Mouse (Mus musculus) embryonic facial prominence, embryonic 11.5 days (tissue): ENCODE data around the gene Ormdl2. TPM values are rescaled to one million over a fixed set of nuclear protein-coding genes. Genes with fewer than 3 reads are reported as not detected.

Experiments used
- ATAC-seq: fragments of 200-750 bp; cut with Nextera tagmentation; replicated peaks from 2 replicates; pipeline ENCODE4 v1.8.0; 2017; ENCODE audit warnings: low read depth; ENCODE audit not compliant: insufficient number of reproducible peaks, low FRiP score, low TSS enrichment
- DNase-seq: peaks from one replicate; pipeline ENCODE4 v3.0.0-alpha.2; 2015; ENCODE audit warnings: low spot score
- H3K27ac ChIP-seq: fragments of 300-500 bp; sonication (generic); replicated peaks from 2 replicates; pipeline ENCODE4 v1.5.1; 2014; ENCODE audit warnings: mild to moderate bottlenecking, low read depth, low read length, control low read depth
- H3K27me3 ChIP-seq: fragments of 300-500 bp; sonication (generic); 2 replicates; pipeline ENCODE4 v1.6.1; 2014; ENCODE audit warnings: mild to moderate bottlenecking, low read length, moderate library complexity, mixed read lengths; ENCODE audit not compliant: control insufficient read depth, insufficient read depth
- H3K36me3 ChIP-seq: fragments of 300-500 bp; sonication (generic); replicated peaks from 2 replicates; pipeline ENCODE4 v1.6.1; 2014; ENCODE audit warnings: low read depth, mild to moderate bottlenecking, low read length, moderate library complexity, mixed read lengths; ENCODE audit not compliant: control insufficient read depth, insufficient read depth
- H3K4me1 ChIP-seq: fragments of 300-500 bp; sonication (generic); 2 replicates; pipeline ENCODE4 v1.6.1; 2014; ENCODE audit warnings: low read length, mixed read lengths; ENCODE audit not compliant: control insufficient read depth, insufficient read depth
- H3K4me2 ChIP-seq: fragments of 300-500 bp; sonication (generic); 2 replicates; pipeline ENCODE4 v1.6.1; 2014; ENCODE audit warnings: low read depth, mild to moderate bottlenecking, control low read depth, low read length, moderate library complexity
- H3K4me3 ChIP-seq: fragments of 300-500 bp; sonication (generic); 2 replicates; pipeline ENCODE4 v1.5.1; 2014; ENCODE audit warnings: low read depth, low read length, control low read depth
- H3K9ac ChIP-seq: fragments of 300-500 bp; sonication (generic); replicated peaks from 2 replicates; pipeline ENCODE4 v1.6.1; 2014; ENCODE audit warnings: mild to moderate bottlenecking, control low read depth, low read length
- H3K9me3 ChIP-seq: fragments of 300-500 bp; sonication (generic); replicated peaks from 2 replicates; pipeline ENCODE4 v1.6.1; 2016; ENCODE audit warnings: mild to moderate bottlenecking, low read length, inconsistent platforms, mixed read lengths; ENCODE audit not compliant: control insufficient read depth
- WGBS: fragments of 180-500 bp; shearing (Covaris S2); extraction: QIAGEN DNeasy Blood & Tissue Kit; methylation state at CpG from one replicate; pipeline ENCODE4 v1.1.7; 2014; 5-methylcytosine and 5-hydroxymethylcytosine counted together
- polyA plus RNA-seq: library from polyadenylated mRNA; unstranded; fragments of >200 nt; fragmentation: Nextera tagmentation; extraction: Ambion mirVana; gene quantifications from 2 replicates; pipeline ENCODE4 v1.2.1, GENCODE M21; 2014

The Ormdl2 gene
- 47.7 and 48.0 TPM in 2 replicates for polyA plus RNA-seq

GRCm38 (mm10) chr10:128821358-128822056, at the start of gene Ormdl2:
Gene Ormdl2 (minus strand): TSS chr10:128821645.
- Histone ChIP-seq H3K4me1 (no peaks in the 10 kb centered on the region), H3K9me3 (no peaks in the 10 kb centered on the region), H3K36me3 (peaks cover 6% of the 10 kb centered on the region), H3K27ac (no peak within 1 kb of the TSS), H3K4me2 (peak within 1 kb of the TSS; percentile 79), H3K9ac (peak within 1 kb of the TSS; percentile 85), H3K4me3 (peak within 1 kb of the TSS; percentile 87), H3K27me3 (no peaks in the 10 kb centered on the region)
- under 1% methylated on average over 46 of the region's 46 CpGs for WGBS
- ATAC-seq (peak; percentile 100), DNase-seq (peak; percentile 99)

- Histone ChIP-seq H3K27me3 (no peaks in the 10 kb centered on the region), H3K4me3 (no peak overlapping the region), H3K9me3 (no peaks in the 10 kb centered on the region), H3K9ac (no peak overlapping the region), H3K36me3 (peaks cover 2% of the 10 kb centered on the region; the same call in 1 of the 2 replicates), H3K4me1 (no peaks in the 10 kb centered on the region), H3K4me2 (no peak overlapping the region), H3K27ac (no peak overlapping the region)
- 80% methylated on average over 3 of the region's 3 CpGs for WGBS
- ATAC-seq (no peak), DNase-seq (no peak)
These were observed 48.9 kb upstream of the Ormdl2 start for GRCm38 (mm10) chr10:128870341-128870740.

GRCm38 (mm10) chr10:128866518-128866917, 45.1 kb upstream of the Ormdl2 start:
- WGBS: 92% methylated on average over 1 of the region's 1 CpGs
- Histone ChIP-seq H3K27ac (no peak overlapping the region), H3K27me3 (no peaks in the 10 kb centered on the region), H3K4me2 (no peak overlapping the region), H3K4me1 (no peaks in the 10 kb centered on the region), H3K9ac (no peak overlapping the region), H3K4me3 (no peak overlapping the region), H3K9me3 (no peaks in the 10 kb centered on the region), H3K36me3 (peaks cover 2% of the 10 kb centered on the region; the same call in 1 of the 2 replicates)
- no peak for ATAC-seq
- DNase-seq: no peak

- DNase-seq: peak; percentile 21
- no peak overlapping the region for H3K9ac ChIP-seq
- peaks cover 1% of the 10 kb centered on the region for H3K36me3 ChIP-seq
- no peak overlapping the region for H3K27ac ChIP-seq
- no peaks in the 10 kb centered on the region for H3K27me3 ChIP-seq
- no peaks in the 10 kb centered on the region for H3K9me3 ChIP-seq
- H3K4me2 ChIP-seq: no peak overlapping the region
- H3K4me1 ChIP-seq: no peaks in the 10 kb centered on the region
- 83% methylated on average over 3 of the region's 3 CpGs for WGBS
- H3K4me3 ChIP-seq: no peak overlapping the region
- ATAC-seq: no peak
These were observed 44.6 kb upstream of the Ormdl2 start for GRCm38 (mm10) chr10:128866042-128866441.

GRCm38 (mm10) chr10:128861176-128861575, 39.7 kb upstream of the Ormdl2 start:
- no peak for ATAC-seq
- no peaks in the 10 kb centered on the region; the same call in none of the 2 replicates for H3K36me3 ChIP-seq
- H3K4me3 ChIP-seq: no peak overlapping the region
- H3K9ac ChIP-seq: no peak overlapping the region
- DNase-seq: no peak
- no peaks in the 10 kb centered on the region for H3K27me3 ChIP-seq
- no peak overlapping the region for H3K27ac ChIP-seq
- no peaks in the 10 kb centered on the region for H3K4me1 ChIP-seq
- H3K9me3 ChIP-seq: no peaks in the 10 kb centered on the region
- H3K4me2 ChIP-seq: no peak overlapping the region

GRCm38 (mm10) chr10:128850339-128850738, 28.9 kb upstream of the Ormdl2 start:
- ATAC-seq (no peak), DNase-seq (no peak)
- H3K4me3 ChIP-seq: no peak overlapping the region
- no peak overlapping the region for H3K9ac ChIP-seq
- H3K9me3 ChIP-seq: no peaks in the 10 kb centered on the region
- no peaks in the 10 kb centered on the region; the same call in 1 of the 2 replicates for H3K36me3 ChIP-seq
- H3K4me1 ChIP-seq: no peaks in the 10 kb centered on the region
- H3K27ac ChIP-seq: no peak overlapping the region
- 68% methylated on average over 3 of the region's 3 CpGs for WGBS
- no peaks in the 10 kb centered on the region for H3K27me3 ChIP-seq
- H3K4me2 ChIP-seq: no peak overlapping the region

GRCm38 (mm10) chr10:128848426-128848825, 27.0 kb upstream of the Ormdl2 start:
- Histone ChIP-seq H3K27ac (no peak overlapping the region), H3K4me1 (no peaks in the 10 kb centered on the region), H3K9ac (no peak overlapping the region), H3K36me3 (peaks cover under 1% of the 10 kb centered on the region), H3K27me3 (no peaks in the 10 kb centered on the region), H3K9me3 (no peaks in the 10 kb centered on the region), H3K4me3 (no peak overlapping the region), H3K4me2 (no peak overlapping the region)
- WGBS: 82% methylated on average over 2 of the region's 2 CpGs
- DNase-seq: no peak
- ATAC-seq: no peak

- Histone ChIP-seq H3K9me3 (no peaks in the 10 kb centered on the region), H3K9ac (no peak overlapping the region), H3K27me3 (no peaks in the 10 kb centered on the region), H3K4me3 (no peak overlapping the region), H3K4me2 (no peak overlapping the region), H3K27ac (no peak overlapping the region), H3K4me1 (no peaks in the 10 kb centered on the region), H3K36me3 (peaks cover 2% of the 10 kb centered on the region)
- WGBS: 96% methylated on average over 4 of the region's 4 CpGs
- ATAC-seq: no peak
- DNase-seq: no peak
These were observed 25.2 kb upstream of the Ormdl2 start for GRCm38 (mm10) chr10:128846664-128847063.
